9 mouse cellular contexts compared by ENCODE assay signal in genomic region chr5:30207276-30207675, GRCm38 (mm10). TPM values are rescaled to one million over a fixed set of nuclear protein-coding genes. Genes with fewer than 3 reads are reported as not detected.
DNase-seq lines count a peak whose midpoint lies in the region; TF ChIP-seq lines count a peak whose summit lies in the region.
"Had no signal": no experiment of that assay in that cellular context is flagged by ENCODE, and none has a peak within 500 bp of the region (broad histone marks: within the 10 kb centered on the region; RNA-seq: fewer than 3 reads in every experiment).

No protein-coding gene starts in this region.

- intact Hi-C loops in left cerebral cortex, adult 2 months (cut with DNase I), result no loop called here
- intact Hi-C loops in left cerebral cortex, postnatal 25 days (cut with DNase I), result no loop called here

- peak; percentile 45 for TF ChIP-seq CTCF in left cerebral cortex, adult 2 months (IDR thresholded peaks at IDR 0.05)

- H3K4me3 ChIP-seq in left cerebral cortex, adult 2 months, result no peak overlapping the region
- H3K4me3 ChIP-seq: limb, embryonic 12.5 days had no signal

- no peak overlapping the region for H3K27ac ChIP-seq in left cerebral cortex, adult 2 months
- H3K27ac ChIP-seq: limb, embryonic 12.5 days had no signal

- no peak for DNase-seq in left cerebral cortex, adult 2 months (ENCODE audit: extremely low spot score in 1 of 2, low spot score in 2 of 2)
- no peak for DNase-seq in left cerebral cortex, postnatal 25 days (ENCODE audit: low spot score in 2 of 2)
- DNase-seq in R1 (ENCODE audit: low read depth, low spot score), result peak; percentile 88
- peak; percentile 29 for DNase-seq in embryo, embryonic 9.5 days (ENCODE audit: extremely low spot score)
- peak; percentile 35 for DNase-seq in naive thymus-derived CD4-positive, alpha-beta T cell, adult 2 months (ENCODE audit: low read depth)
- DNase-seq in urinary bladder, postnatal 10 days (ENCODE audit: low spot score), result no peak
- no peak for DNase-seq in cerebellum, adult 11-12 months
- no peak for DNase-seq in MN1 (ENCODE audit: low spot score)

RNA-seq across cellular contexts. Expression of gene Adgrf3, which starts 1.8 kb away (rescaled TPM):
- total RNA-seq in left cerebral cortex, adult 2 months (2021), result not detected
- not detected for total RNA-seq in left cerebral cortex, postnatal 25 days (2021)

RNA-seq across cellular contexts. Expression of gene Selenoi, which starts 25.1 kb away (rescaled TPM):
- 10 to 100 TPM; 47.7 to 49.2 TPM for total RNA-seq in left cerebral cortex, adult 2 months (2021)
- 10 to 100 TPM; 50.4 to 51.4 TPM for total RNA-seq in left cerebral cortex, postnatal 25 days (2021)

RNA-seq across cellular contexts. Expression of gene Hadhb, which starts 52.2 kb away (rescaled TPM):
- total RNA-seq in left cerebral cortex, adult 2 months (2021), result 10 to 100 TPM; 83.5 to 88.4 TPM
- 10 to 100 TPM; 86.9 to 91.2 TPM for total RNA-seq in left cerebral cortex, postnatal 25 days (2021)

RNA-seq across cellular contexts. Expression of gene Hadha, which starts 52.3 kb away (rescaled TPM):
- 10 to 100 TPM; 64.3 to 68.3 TPM for total RNA-seq in left cerebral cortex, adult 2 months (2021)
- total RNA-seq in left cerebral cortex, postnatal 25 days (2021), result 10 to 100 TPM; 61.0 to 71.5 TPM

Comparison
In these comparisons a context has a peak if more than half of its experiments do, and no peak if none do; other contexts are left out.
1. DNase-seq: peak in R1 (single experiment), embryo, embryonic 9.5 days (single experiment) and naive thymus-derived CD4-positive, alpha-beta T cell, adult 2 months (single experiment); none in left cerebral cortex, adult 2 months (0 of 2), left cerebral cortex, postnatal 25 days (0 of 2), urinary bladder, postnatal 10 days (single experiment), cerebellum, adult 11-12 months (single experiment) and MN1 (single experiment).